Mouse (Mus musculus) CD4-positive helper T cell, adult 2 months (primary cell): Measurements from ENCODE around the gene Usp37.
"Not testable (repeated sequence)": the region's sequence is repeated elsewhere in the genome, so short reads cannot be mapped to it uniquely, and the experiment has no call there.

Experiments
- DNase-seq: peaks from one replicate; pipeline ENCODE4 v3.0.0-alpha.2; 2012; ENCODE audit warnings: low read depth, missing footprints, low spot score

The Usp37 gene

DNA sequence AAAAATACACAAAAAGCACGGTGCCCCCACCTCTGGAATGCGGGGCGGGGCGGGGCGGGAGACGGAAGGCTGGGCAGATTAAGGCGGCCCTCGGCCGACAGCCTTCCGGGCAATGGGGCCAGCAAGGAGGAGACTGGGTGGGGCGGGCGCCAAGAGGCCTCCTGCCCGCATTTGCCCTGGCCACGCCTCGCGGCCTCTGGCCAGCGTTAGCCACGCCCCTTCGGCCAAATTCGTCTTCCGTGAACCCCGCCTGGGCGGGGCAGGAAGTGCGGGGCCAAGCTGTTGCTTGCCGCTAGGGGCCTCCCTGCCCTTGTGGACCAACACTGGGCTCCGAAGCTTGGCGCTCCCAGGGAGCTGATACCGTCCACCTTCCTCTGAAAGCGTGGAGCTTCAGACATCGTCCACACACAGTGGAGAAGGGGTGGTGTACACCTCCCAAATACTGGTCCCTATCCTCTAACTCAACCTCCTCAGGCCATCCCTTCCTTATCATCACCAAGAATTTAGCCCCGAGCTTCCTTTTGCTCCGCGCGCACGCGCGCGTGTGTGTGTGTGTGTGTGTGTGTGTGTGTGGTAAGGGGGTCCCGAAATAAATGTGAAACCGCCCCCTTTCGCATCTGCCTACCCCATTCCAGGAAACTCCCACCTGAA, 146.7 kb downstream of the Usp37 start:
- DNase-seq = peak; percentile 91

DNA sequence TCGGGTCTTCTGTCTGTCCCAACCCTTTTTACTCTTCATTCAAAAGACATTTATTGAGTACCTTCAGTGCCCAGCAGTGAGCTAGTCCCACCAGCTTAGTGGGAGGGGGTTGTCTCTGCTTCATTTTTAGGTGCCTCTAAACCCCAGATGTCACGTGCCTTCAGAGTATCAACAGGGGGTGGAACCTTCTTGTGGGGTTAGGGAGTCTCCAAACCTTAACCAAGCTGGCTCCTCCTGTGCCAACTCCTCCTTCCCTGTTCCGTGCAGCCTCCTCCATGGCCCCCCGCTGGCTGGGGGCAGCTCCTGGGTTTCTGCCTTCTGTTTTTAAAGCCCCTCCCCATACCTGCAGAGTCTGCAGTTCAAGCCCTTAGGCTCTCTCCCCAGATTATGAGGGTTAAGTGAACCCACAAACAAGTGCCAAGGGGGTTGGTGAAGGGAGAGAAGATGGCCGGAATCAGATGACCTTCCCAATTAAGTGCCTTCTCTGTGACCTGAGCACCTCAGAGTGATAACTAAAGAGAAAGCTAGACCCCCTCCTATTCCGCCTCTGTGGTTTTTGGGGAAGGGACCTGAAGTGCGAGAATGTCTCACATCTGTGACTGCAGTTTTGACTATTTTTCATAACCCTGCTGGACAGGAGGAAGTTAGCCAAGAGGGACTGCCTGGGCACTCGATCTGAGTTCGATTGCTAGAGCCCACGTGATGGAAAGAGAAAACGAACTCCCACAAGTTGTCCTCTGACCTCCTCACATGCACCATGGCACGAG, 147.4 kb downstream of the Usp37 start:
- not testable (repeated sequence) for DNase-seq

DNA sequence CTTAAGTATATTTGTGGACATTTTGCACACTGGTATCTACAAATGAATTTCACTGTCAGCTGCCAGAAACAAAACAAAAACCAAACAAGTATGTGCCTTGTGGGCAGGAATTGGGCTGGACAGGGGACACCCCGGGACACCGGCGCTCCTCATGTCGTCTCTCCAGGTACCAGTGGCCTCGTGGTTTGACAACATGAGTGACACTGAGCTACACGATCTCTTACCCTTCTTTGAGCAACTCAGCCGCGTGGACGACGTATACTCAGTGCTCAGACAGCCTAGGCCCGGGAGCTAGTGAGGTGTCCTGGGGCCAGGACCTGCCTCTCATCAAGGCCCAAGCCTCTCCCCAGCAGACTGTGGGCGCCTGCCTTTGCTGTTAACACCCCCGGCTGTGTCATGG, 148.8 kb downstream of the Usp37 start:
- no peak for DNase-seq

DNA sequence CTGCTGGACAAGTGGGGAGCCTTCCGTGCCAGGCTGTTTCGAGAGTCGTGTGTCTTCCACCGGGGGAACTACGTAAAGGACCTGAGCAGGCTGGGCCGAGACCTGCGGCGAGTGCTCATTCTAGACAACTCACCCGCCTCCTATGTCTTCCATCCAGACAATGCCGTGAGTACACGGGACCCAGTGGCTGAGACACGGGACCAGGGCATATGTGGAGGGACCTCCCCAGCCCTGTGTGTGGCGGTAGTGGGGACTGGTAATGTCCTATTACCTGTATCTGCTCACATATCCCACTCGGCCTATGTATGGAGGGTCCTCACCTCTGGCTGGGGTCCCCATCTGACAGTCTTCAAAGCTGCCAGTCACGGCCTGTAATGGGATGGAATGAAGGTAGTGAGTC, 149.2 kb downstream of the Usp37 start:
- no peak for DNase-seq

DNA sequence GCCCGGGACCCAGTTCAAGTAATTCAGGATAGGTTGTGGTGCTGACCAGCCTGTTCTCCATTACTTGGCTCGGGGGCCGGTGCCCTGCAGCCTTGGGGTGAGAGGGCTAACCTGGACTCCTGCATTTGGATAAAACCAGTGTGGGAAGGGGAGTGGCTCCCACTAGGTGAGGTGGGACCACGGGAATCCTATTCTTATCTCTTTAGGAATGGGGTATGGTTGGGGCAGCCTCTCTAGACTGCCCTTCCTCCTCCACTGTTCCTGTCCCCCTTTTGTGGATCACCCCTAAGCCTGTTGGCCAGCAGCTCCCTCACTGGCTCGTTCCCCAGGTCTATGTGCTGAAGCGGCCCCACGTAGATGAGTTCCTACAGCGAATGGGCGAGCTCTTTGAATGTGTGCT, 149.8 kb downstream of the Usp37 start:
- DNase-seq = no peak

DNA sequence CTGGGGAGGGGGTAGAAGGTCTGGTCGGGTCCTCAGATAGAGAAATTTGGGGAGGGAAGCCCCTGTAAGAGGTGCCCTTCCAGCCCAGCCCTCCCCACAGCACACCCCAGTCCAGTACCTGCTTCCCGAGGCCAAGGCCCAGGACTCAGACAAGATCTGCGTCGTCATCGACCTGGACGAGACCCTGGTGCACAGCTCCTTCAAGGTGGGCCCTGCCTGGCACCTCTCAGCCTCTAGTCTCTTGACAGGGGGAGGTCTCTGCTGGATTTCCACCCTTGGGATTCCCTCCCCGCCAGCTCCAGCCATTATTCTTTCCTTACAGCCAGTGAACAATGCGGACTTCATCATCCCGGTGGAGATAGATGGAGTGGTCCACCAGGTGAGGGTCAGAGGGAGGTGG, 150.4 kb downstream of the Usp37 start:
- no peak for DNase-seq

DNA sequence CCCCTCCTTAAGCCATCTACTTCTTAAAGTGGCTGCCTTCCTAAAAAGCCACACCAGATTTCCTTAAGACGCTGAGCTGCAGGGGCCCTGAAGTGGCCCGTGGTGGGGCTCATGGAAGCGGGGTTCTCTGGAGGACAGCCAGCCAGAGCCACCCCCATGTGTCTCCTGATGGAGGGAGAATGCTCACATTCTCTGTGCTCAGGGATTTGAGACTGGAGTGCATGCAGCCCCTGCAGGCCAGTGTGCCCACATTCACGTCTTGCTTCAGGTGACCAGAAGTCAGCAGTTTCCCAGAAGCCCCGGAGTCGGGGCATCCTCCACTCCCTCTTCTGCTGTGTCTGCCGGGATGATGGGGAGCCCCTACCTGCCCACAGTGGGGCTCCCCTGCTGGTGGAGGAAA, 151.1 kb downstream of the Usp37 start:
- DNase-seq = no peak

DNA sequence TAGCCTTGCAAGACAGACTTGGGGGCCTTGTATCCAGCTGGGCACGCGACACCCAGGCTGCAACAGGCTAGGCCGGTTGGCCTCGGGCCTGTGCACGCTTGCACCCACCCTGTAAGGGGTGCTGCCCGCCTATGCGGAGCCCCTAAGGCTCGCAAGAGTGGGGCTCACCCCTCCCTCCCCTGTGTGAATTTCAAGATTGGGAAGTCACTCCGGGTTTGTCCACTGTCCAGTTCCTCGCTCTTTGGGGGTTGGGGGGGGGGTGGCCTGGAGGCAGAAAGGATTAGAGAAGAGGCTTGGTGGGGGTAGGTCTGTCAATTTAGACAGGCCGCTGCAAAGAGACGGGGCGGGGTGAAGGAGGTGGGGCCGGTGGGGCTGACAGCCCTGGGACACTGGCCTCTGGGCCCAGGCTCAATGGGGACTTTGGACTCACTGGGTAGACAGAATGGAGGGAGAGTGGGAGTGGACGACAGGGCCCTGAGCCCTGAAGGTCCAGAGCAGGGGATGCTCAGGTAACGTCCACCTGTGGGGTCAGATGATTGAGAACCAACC, 151.6 kb downstream of the Usp37 start:
- DNase-seq = no peak

DNA sequence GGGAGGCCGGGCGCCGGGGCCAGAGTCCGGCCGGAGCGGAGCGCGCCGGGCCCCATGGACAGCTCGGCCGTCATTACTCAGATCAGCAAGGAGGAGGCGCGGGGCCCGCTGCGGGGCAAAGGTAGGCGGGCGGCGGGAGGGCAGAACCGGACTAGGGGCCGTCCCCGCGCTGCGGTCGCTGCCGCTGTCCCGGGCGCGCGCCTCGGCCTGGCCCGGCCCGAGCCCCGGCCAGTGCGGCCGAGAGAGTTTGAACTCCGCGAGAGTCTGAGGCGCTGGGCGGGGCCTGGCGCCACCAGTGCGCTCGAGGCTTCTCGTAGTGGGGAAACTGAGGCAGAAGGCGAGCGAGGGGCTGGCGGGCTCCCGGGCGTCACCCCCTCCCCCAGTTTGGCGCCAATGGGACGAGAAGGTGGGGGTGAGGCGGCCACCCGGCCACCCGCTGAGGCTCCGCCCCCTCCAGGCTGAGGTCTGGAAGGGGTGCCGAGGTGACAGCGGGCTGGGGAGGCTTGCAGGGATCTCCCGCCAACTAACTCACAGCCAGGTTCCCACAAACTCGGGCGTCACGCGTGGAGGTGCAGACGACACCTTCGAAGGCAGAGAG, 152.1 kb downstream of the Usp37 start:
- DNase-seq = peak; percentile 74

DNA sequence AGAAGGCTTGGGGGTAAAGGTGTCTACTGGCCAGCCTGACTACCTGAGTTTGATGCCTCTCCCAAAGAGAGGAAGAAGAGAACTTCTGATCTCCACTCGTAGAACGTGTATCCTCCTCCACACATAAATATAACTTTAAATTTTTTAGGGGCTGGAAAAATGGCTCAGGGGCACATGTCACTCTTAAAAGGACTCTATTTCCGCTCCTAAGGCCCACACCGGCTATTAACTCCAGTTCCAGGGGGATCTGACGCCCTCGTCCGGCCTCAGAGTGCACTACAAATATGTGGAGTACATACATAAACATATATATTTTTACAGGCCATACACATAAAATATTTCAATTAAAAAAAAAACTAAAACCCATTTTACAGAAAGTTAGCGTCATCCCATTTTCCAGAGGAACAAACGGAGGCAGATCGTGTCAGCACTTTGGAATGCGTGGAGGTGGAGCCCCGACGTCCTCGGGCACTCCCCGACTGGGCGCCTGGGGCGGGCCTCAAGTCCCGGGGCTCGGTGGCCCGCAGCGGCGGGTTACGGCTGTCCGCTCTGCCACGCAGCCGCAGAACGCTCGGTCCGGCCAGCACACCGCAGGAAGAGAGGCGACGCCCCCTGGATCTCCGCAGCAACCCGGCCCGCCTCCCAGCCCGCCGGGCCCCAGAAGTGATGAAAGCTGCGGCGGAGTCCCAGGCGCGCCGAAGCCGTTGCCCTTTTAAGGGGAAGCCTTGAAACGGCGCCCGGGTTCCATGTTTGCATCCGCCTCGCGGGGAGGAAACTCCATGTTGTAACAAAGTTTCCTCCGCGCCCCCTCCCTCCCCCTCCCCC, 152.9 kb downstream of the Usp37 start, which contains the start of gene Ctdsp1:
Ctdsp1 (plus strand) TSS at position 586 of the 825 bp plus-strand sequence.
- peak; percentile 94 for DNase-seq

DNA sequence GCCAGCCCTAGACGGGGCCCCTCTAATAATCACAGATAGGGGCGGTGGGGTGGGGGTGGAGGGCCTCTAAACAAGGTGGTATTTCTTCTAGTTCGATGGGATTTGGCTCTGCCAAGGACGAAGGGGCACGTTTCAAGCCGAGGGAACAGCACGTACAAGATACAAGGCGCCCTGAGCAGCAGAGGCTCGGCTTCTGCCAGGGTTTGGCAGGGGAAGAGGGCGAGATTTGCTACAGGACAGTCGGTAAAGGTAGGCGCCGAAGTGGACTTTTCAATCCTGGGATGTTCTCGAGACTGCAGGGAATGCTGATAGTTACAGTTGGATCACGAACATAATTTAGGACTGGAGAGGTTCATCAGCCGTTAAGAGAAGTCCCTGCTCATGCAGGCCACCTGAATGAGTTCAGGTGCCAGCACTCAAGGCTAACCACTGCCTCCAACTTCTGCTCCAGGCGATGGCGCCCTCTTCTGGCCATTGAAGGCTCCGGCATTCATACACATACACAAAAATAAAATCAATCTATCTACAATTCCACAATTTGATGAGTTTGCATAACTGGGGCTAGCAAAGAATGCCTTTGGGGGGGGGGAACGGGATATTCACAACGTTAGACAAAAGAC, 153.7 kb downstream of the Usp37 start:
- DNase-seq = peak; percentile 85

DNA sequence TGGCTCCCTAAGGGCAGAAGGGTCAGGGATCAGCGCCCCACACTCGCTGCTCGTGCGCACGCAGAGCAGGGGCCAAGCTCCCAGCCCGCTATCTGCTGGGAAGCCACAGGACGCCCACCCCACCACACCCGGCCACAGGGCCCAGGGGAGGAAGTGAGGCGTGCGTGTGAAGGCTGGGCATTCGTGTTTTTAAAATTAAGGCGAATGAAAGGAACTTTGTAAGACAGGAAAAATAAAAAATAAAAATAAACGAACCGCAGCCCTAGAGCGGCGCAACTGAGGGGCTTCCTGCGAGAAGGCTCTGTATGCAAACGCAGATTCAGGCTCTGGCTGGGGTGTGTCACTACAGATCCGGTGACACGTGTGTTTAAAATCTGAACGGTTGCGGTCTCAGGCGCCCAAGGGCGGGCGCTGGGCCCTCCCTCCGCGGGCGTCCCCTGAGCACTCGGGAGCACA, 154.2 kb downstream of the Usp37 start:
- peak; percentile 80 for DNase-seq

DNA sequence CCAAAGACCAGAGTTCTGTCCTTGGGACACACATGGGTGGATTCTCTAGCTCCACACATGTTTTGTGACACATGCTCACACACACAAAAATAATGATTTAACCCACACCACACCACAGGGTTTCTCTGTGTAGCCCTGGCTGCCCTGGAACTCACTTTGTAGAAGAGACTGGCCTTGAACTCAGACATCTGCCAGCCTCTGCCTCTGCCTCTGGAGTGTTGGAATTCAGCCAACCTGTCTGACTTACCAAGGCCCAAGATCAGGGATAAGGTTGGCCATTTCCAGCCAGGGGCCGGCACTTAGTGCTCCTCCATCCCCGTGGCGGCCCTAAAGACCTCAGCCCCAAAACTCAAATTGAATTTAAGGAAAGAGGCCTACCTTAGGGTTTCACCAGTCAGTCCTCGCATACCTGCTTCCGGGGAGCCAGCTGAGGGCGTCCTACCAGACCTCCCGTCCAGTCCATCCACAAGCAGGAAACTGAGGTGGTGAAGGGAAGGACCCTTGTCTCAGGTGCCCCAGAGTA, 155.6 kb downstream of the Usp37 start:
- DNase-seq = no peak

DNA sequence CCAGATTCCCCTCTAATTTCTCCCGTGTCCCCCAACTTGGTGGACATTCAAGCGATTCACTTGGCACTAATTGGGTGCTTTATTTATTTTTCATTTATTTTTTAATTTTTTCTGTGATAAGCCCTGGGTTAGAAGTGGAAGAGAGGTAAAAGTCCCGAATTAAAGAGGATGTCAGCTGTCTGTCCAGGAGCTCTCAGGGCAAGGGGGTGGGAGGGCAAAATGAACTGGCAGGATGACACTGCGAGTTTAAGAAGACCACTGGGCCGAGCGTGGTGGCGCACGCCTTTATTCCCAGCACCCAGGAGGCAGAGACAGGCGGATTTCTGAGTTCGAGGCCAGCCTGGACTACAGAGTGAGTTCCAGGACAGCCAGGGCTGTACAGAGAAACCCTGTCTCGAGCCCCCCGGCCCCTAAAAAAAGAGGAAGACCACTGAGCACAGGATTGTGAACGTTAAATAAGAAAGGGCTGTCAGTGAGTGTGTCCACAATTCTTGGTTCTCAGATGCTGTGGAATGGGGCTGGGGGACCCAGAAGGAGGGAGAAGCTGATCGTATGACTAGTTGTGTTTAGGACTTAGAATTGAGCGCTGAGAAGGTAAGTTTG, 156.6 kb downstream of the Usp37 start:
- DNase-seq = no peak

DNA sequence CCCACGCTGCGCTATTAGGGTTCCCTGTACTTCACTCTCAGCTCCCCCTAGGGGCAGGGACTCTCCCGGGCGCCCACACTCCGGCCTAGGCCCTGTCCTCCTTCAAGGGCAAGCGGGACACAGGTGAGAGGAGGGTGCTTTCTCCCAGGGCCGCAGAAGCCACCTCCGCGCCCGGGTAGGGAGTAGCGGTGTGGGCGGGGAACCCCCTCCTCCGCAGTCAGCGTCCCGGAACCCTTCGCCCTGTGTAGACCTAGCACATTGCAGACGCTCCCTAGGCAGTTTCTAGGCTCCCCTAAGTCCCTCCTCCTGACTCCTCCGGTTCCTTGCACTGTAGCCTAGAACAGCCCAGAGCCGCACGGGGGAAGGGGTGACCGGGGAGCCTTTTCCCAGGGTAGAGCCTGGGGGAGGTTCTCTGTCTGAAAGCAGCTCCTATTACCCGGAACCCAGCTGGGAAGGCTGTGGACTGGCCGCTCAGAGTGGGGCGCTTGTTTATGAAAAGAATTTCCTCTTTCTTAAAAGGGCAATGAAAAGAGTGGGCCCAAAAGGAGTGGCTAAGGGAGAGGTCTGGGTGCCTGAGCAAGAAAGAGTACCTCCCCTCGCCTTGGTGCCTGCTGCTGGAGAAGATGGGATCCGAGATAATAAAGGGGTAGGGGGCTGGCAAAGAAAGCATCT, 157.2 kb downstream of the Usp37 start:
- DNase-seq = peak; percentile 95

DNA sequence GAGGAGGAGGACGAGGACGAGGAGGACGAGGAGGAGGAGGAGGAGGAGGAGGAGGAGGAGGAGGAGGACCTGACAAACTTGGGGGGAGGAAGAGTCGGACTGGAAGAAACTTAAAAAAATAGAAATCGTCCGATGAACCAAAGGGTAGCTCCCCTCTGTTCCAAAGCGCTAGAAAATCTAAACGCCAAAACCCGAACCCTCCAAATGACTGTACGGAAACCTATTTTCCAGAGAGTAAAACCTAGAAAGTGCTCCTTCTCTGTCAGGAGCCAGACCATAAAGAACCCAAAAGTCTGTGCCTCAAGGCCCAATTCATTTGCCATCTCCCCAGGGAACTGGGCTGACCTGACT, 157.7 kb downstream of the Usp37 start:
- DNase-seq = no peak

DNA sequence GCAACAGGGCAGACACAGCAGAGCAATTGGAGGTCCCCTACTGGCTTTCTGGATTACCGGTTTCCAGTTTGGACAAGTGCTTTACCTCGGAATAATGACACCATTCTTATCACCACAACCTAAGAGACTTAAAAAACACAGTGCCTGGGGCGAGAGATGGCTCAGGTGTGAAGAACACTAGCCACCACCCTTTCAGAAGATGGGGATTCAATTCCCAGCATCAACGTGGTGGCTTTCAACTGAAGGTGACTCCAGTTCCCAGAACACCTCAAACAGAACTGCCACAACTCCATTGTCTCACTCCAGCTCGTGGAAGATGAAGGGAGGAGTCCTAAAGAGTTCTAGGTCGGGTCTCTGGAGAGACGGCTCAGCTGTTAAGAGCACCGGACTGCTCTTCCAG, 158.6 kb downstream of the Usp37 start:
- DNase-seq = no peak
